Mouse (Mus musculus) CD8-positive naive resting alpha-beta T cell, adult 2 months (primary cell): Measurements from ENCODE around the gene Krtap27-1.

Source experiments
- DNase-seq, 2 experiments: peaks; one replicate each; pipeline ENCODE4 v3.0.0; 2022; ENCODE audit warnings: low read depth in 2 of 2, low spot score in 2 of 2

Gene Krtap27-1

GRCm38 (mm10) chr16:88671571-88671970, at the start of gene Krtap27-1:
Gene Krtap27-1 (minus strand): TSS chr16:88671671.
- DNase-seq = no peak

- DNase-seq = no peak
These were observed 48.6 kb upstream of the Krtap27-1 start for GRCm38 (mm10) chr16:88720031-88720430.

- no peak for DNase-seq
These were observed 45.1 kb upstream of the Krtap27-1 start for GRCm38 (mm10) chr16:88716549-88716948.

- DNase-seq = no peak
These were observed 39.8 kb upstream of the Krtap27-1 start for GRCm38 (mm10) chr16:88711245-88711644.

- DNase-seq = no peak
These were observed 39.3 kb upstream of the Krtap27-1 start for GRCm38 (mm10) chr16:88710757-88711156.

GRCm38 (mm10) chr16:88707496-88708012, 36.1 kb upstream of the Krtap27-1 start, which contains the start of gene 2310061N02Rik:
Gene 2310061N02Rik (minus strand): TSS chr16:88707962.
- DNase-seq = no peak

GRCm38 (mm10) chr16:88701072-88701864, 29.8 kb upstream of the Krtap27-1 start:
- no peak for DNase-seq

- DNase-seq = no peak
These were observed 24.8 kb upstream of the Krtap27-1 start for GRCm38 (mm10) chr16:88696256-88696655.

GRCm38 (mm10) chr16:88681282-88681681, 9.8 kb upstream of the Krtap27-1 start:
- no peak for DNase-seq

GRCm38 (mm10) chr16:88679099-88679498, 7.6 kb upstream of the Krtap27-1 start:
- no peak for DNase-seq

- no peak for DNase-seq
These were observed 14.0 kb downstream of the Krtap27-1 start for GRCm38 (mm10) chr16:88657426-88657825.

GRCm38 (mm10) chr16:88651952-88652351, 19.5 kb downstream of the Krtap27-1 start:
- no peak for DNase-seq

GRCm38 (mm10) chr16:88651082-88651481, 20.4 kb downstream of the Krtap27-1 start:
- DNase-seq = no peak

- DNase-seq = no peak
These were observed 24.1 kb downstream of the Krtap27-1 start, which contains the start of gene Krtap26-1 for GRCm38 (mm10) chr16:88647358-88647846. Gene Krtap26-1 (minus strand): TSS chr16:88647796.

- DNase-seq = no peak
These were observed 24.9 kb downstream of the Krtap27-1 start for GRCm38 (mm10) chr16:88646366-88647111.

- DNase-seq = no peak
These were observed 31.4 kb downstream of the Krtap27-1 start for GRCm38 (mm10) chr16:88640053-88640452.

- no peak for DNase-seq
These were observed 36.3 kb downstream of the Krtap27-1 start for GRCm38 (mm10) chr16:88635142-88635541.

- DNase-seq = no peak
These were observed 40.0 kb downstream of the Krtap27-1 start for GRCm38 (mm10) chr16:88631474-88631873.

- no peak for DNase-seq
These were observed 43.9 kb downstream of the Krtap27-1 start, which contains the start of gene 2310079G19Rik for GRCm38 (mm10) chr16:88627566-88627965. Gene 2310079G19Rik (minus strand): TSS chr16:88627666.
